Mouse (Mus musculus) midbrain, embryonic 16.5 days (tissue): ENCODE data around the gene Phka2. TPM values are rescaled to one million over a fixed set of nuclear protein-coding genes. Genes with fewer than 3 reads are reported as not detected.

Experiments
- ATAC-seq: fragments of 200-750 bp; cut with Nextera tagmentation; 2 replicates; pipeline ENCODE4 v1.8.0; 2017; ENCODE audit warnings: moderate TSS enrichment
- H3K27ac ChIP-seq: fragments of 300-500 bp; sonication (generic); 2 replicates; pipeline ENCODE4 v1.5.1; 2014; ENCODE audit warnings: mild to moderate bottlenecking, low read length, mixed read lengths
- H3K27me3 ChIP-seq: fragments of 300-500 bp; sonication (generic); 2 replicates; pipeline ENCODE4 v1.6.1; 2014; ENCODE audit warnings: low read depth, low read length, mixed read lengths; ENCODE audit not compliant: control insufficient read depth, insufficient read depth
- H3K36me3 ChIP-seq: fragments of 300-500 bp; sonication (generic); 2 replicates; pipeline ENCODE4 v1.6.1; 2014; ENCODE audit warnings: mild to moderate bottlenecking, low read length, moderate library complexity, mixed read lengths; ENCODE audit not compliant: control insufficient read depth, insufficient read depth
- H3K4me1 ChIP-seq: fragments of 300-500 bp; sonication (generic); 2 replicates; pipeline ENCODE4 v1.6.1; 2014; ENCODE audit warnings: mild to moderate bottlenecking, low read length, mixed read lengths; ENCODE audit not compliant: control insufficient read depth, insufficient read depth
- H3K4me2 ChIP-seq: fragments of 300-500 bp; sonication (generic); 2 replicates; pipeline ENCODE4 v1.6.1; 2014; ENCODE audit warnings: mild to moderate bottlenecking, low read length, mixed read lengths
- H3K4me3 ChIP-seq: fragments of 300-500 bp; sonication (generic); 2 replicates; pipeline ENCODE4 v1.5.1; 2014; ENCODE audit warnings: low read depth, mild to moderate bottlenecking, low read length, moderate library complexity, mixed read lengths
- H3K9ac ChIP-seq: fragments of 300-500 bp; sonication (generic); 2 replicates; pipeline ENCODE4 v1.6.1; 2014; ENCODE audit warnings: low read depth, low read length, mixed read lengths
- H3K9me3 ChIP-seq: fragments of 300-500 bp; sonication (generic); replicated peaks from 2 replicates; pipeline ENCODE4 v1.6.1; 2014; ENCODE audit warnings: mild to moderate bottlenecking, low read length, mixed read lengths; ENCODE audit not compliant: control insufficient read depth, poor library complexity, severe bottlenecking
- WGBS: fragments of 180-500 bp; shearing (Covaris S2); extraction: QIAGEN DNeasy Blood & Tissue Kit; methylation state at CpG from one replicate; pipeline ENCODE4 v1.1.7; 2014; 5-methylcytosine and 5-hydroxymethylcytosine counted together
- polyA plus RNA-seq: library from polyadenylated mRNA; unstranded; fragments of >200 nt; fragmentation: Nextera tagmentation; extraction: Ambion mirVana; gene quantifications from 2 replicates; pipeline ENCODE4 v1.2.1, GENCODE M21; 2015

Gene Phka2
- 9.1 and 10.1 TPM in 2 replicates for polyA plus RNA-seq

DNA sequence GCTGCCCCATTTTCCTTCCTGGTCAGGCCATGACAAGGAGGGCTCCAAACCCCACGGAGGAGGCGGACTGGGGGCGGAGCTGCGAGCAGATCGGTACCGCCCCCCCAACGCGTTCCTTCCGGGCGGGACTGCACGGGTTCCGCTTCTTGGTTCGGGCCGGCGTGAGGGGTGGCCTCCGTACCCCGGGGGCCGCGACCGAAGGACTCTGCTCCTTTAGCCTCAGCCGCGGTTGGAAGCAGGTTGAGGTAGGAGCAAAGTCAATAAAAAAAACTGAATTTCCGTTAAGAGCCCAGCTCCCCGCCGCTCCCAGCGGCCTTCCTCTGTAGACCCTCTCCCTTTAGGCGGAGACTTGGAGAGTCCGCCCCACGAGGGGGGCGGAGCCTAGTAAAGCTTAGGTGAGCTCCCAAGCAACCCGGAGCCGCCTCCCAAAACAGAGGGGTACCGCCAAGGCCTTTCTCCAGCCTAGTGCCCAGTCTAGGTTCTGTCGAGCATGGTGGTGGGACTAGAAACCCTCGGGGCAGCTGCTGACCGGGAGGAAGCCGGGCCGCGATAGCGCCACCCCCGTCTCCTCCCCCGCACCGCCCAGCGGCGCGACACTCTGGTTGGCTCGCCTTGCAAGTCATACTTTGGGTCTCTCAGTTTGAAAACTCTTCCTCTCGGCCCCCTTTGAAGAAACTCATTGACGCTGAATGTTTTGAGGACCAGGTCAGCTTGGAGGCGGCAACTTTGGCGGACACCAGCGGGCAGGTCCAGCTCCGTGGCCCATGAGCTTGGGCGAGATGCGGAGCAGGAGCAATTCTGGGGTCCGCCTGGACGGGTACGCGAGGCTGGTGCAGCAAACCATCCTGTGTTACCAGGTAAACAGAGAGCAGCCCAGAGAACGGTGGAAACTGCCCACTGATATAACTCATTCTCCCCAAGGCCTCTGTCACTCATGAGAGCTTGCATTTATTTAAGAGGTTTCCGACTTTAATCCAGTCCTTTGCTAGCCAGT, at the start of gene Phka2:
TSS of gene Phka2 (plus strand) at position 119 of the 994 bp plus-strand sequence.
- Histone ChIP-seq H3K9me3 (no peaks in the 10 kb centered on the region), H3K27ac (peak within 1 kb of the TSS; percentile 76), H3K27me3 (no peaks in the 10 kb centered on the region; the same call in 1 of the 2 replicates), H3K4me3 (peak within 1 kb of the TSS; percentile 60), H3K4me1 (peaks cover 8% of the 10 kb centered on the region), H3K36me3 (no peaks in the 10 kb centered on the region), H3K4me2 (peak within 1 kb of the TSS; percentile 58), H3K9ac (peak within 1 kb of the TSS; percentile 70)
- ATAC-seq = peak; percentile 99
- WGBS = 24% methylated on average over 60 of the region's 61 CpGs

DNA sequence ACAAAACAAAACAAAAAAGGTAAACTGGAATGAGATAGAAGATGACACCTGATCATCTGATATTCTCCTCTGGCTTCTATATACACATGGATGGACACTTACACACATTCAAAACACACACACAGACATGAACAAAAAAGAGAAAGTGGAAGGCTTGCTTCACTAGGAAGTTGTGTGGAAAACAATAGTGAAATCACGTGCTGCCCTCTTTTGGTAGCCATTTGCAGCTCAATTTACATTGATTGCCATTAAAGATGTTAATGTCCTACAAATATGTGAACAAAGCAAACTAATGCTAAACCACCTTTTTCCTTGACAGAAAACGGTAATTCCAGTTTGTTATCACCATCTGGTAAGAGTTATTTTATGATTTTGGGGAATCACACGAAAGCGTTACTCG, 46.3 kb upstream of the Phka2 start:
- no peak overlapping the region for H3K4me2 ChIP-seq
- H3K36me3 ChIP-seq = no peaks in the 10 kb centered on the region
- H3K27ac ChIP-seq = no peak overlapping the region
- no peaks in the 10 kb centered on the region for H3K4me1 ChIP-seq
- ATAC-seq = no peak
- no peak overlapping the region for H3K4me3 ChIP-seq
- H3K27me3 ChIP-seq = no peaks in the 10 kb centered on the region
- no peaks in the 10 kb centered on the region for H3K9me3 ChIP-seq
- WGBS = 72% methylated on average over 5 of the region's 5 CpGs
- H3K9ac ChIP-seq = no peak overlapping the region

DNA sequence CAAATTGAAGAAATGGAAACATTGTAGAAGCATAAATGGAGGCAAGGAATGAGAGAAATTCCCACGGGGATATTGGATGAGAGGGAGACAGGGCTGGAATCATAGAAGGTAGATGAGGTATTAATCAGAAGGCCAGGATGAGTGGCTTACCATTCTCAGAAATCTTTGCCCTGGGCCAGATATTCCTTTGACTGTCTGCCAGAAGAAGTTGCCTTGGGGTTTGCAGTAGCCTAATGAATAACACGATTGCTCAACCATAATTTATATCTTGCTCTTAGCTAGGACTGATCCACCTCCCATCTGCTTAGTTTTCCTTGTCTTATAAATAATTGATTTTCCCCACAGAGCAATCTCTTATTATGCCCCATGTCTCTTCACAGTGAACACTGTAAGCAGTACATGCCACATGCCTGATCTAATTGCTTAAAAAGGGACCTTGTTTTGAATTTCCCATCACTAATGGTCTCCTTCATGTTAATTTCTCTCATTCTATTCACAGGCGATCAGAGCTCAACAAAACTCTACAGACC, 30.6 kb upstream of the Phka2 start:
- H3K4me2 ChIP-seq = no peak overlapping the region
- no peaks in the 10 kb centered on the region for H3K36me3 ChIP-seq
- 78% methylated on average over 3 of the region's 3 CpGs for WGBS
- H3K9me3 ChIP-seq = no peaks in the 10 kb centered on the region
- no peaks in the 10 kb centered on the region; the same call in none of the 2 replicates for H3K27me3 ChIP-seq
- no peaks in the 10 kb centered on the region for H3K4me1 ChIP-seq
- peak; percentile 76 for ATAC-seq
- no peak overlapping the region for H3K9ac ChIP-seq
- H3K4me3 ChIP-seq = no peak overlapping the region
- no peak overlapping the region for H3K27ac ChIP-seq

DNA sequence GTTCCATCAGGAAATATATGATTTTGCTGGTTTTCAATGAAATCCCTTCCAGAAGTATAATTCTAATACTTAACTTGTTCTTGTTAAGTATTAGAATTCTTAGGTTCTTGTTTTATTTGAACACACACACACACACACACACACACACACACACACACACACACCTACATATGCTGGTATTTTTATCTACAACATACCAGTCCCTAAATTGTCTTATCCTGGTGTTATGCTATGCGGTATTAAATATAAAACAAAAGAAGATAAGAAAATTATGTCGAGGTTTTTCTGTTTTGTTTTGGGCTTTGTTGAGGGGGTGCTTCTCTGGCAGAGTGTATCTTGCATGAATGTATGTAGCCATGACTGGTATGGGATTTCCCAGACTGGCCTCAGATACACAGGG, 12.2 kb upstream of the Phka2 start:
- no peaks in the 10 kb centered on the region for H3K9me3 ChIP-seq
- no peak for ATAC-seq
- 0 out of 2 replicates have a peak, but pooled peaks cover 3% of the 10 kb centered on the region for H3K27me3 ChIP-seq
- no peak overlapping the region for H3K9ac ChIP-seq
- H3K36me3 ChIP-seq = no peaks in the 10 kb centered on the region
- H3K4me3 ChIP-seq = no peak overlapping the region
- no peaks in the 10 kb centered on the region for H3K4me1 ChIP-seq
- H3K4me2 ChIP-seq = no peak overlapping the region
- WGBS = 76% methylated on average over 2 of the region's 2 CpGs
- H3K27ac ChIP-seq = no peak overlapping the region

DNA sequence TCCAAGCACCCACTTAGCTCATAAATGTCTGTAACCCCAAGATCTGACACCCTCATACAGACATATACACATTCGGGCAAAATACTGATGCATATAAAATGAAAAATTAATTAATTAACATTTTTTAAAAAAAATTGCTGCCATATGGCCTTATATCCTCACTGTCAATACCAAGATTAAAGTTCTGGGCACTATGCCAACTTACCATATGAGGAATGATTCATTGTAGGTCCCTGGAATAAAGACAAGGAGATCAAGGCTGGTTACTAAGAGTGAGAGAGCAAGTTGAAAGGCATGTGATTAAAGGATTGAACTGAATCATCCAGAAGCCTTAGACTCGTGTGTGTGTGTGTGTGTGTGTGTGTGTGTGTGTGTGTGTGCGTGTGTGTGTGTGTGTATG, 7.6 kb upstream of the Phka2 start:
- H3K9me3 ChIP-seq = no peaks in the 10 kb centered on the region
- peaks cover 3% of the 10 kb centered on the region; the same call in 1 of the 2 replicates for H3K27me3 ChIP-seq
- H3K27ac ChIP-seq = no peak overlapping the region
- no peak for ATAC-seq
- H3K4me3 ChIP-seq = no peak overlapping the region
- no peak overlapping the region for H3K9ac ChIP-seq
- WGBS = 48% methylated on average over 2 of the region's 3 CpGs
- H3K4me2 ChIP-seq = no peak overlapping the region
- no peaks in the 10 kb centered on the region for H3K4me1 ChIP-seq
- H3K36me3 ChIP-seq = no peaks in the 10 kb centered on the region

DNA sequence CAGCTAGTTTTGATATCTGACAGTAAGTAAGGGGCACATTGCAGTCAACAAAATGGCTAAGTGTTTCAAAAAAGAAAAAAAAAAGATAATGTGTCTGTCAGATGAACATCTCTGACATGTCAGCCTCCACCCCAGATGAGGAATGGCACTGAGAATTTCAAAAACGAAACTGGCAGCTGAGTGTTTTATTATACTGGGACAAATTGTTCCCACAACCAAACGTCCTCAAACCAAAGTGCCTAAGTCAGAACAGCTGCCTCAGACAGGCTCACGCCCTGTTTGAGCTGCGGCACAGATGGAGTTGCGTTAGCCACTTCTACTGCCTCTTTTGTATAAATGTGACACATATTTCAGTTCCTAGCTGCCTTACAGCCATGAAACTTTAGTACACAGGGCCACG, 7.0 kb upstream of the Phka2 start:
- no peak for ATAC-seq
- H3K4me3 ChIP-seq = no peak overlapping the region
- H3K4me2 ChIP-seq = no peak overlapping the region
- peaks cover 3% of the 10 kb centered on the region; the same call in 1 of the 2 replicates for H3K27me3 ChIP-seq
- 61% methylated on average over 6 of the region's 6 CpGs for WGBS
- H3K27ac ChIP-seq = no peak overlapping the region
- H3K4me1 ChIP-seq = no peaks in the 10 kb centered on the region
- no peaks in the 10 kb centered on the region for H3K9me3 ChIP-seq
- no peak overlapping the region for H3K9ac ChIP-seq
- no peaks in the 10 kb centered on the region for H3K36me3 ChIP-seq

DNA sequence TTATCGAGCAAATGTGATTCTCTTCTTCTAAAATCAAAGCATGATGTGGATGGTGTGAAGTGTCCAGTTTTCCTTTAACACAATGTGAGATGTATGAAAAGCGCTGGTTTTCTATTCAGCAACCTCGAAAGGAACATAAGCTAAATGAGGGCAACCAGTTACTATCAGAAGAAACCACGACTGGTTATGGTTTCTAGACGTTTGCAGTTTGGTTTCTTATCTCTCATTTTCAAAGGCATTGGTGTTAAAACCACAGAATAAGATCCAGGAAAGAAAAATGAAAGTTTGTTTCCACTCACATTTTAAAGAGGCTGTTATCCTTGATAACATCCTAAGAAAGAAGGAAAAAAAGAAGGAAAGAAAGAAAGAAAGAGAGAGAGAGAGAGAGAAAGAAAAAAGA, 5.5 kb upstream of the Phka2 start:
- Histone ChIP-seq H3K4me2 (no peak overlapping the region), H3K36me3 (no peaks in the 10 kb centered on the region), H3K9me3 (no peaks in the 10 kb centered on the region), H3K4me3 (no peak overlapping the region), H3K4me1 (no peaks in the 10 kb centered on the region), H3K27ac (no peak overlapping the region), H3K9ac (no peak overlapping the region), H3K27me3 (peaks cover 3% of the 10 kb centered on the region; the same call in 1 of the 2 replicates)
- no peak for ATAC-seq
- 79% methylated on average over 5 of the region's 5 CpGs for WGBS

DNA sequence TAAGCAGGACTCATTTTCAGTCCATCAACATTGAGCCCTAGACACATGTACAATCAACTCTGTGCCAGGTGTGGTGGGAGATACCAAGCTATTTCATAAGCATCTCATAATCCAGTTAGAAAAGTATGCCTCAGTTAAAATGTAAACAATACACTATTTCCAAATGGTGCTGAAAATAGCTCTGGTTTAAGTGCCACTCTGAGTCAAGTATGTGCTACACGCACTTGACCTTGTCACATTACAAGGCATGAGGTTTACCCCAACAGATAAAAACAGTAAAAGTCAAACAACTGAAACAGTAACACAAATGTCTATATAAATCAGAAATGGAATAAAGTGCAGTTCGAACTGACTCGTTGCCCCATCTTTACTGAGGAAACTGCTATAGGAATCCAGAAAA, 871 bp upstream of the Phka2 start:
- Histone ChIP-seq H3K9ac (no peak overlapping the region), H3K4me1 (peaks cover 8% of the 10 kb centered on the region), H3K36me3 (no peaks in the 10 kb centered on the region), H3K4me3 (no peak overlapping the region), H3K4me2 (no peak overlapping the region), H3K27me3 (no peaks in the 10 kb centered on the region; the same call in 1 of the 2 replicates), H3K9me3 (no peaks in the 10 kb centered on the region), H3K27ac (no peak overlapping the region)
- ATAC-seq = no peak
- 88% methylated on average over 3 of the region's 3 CpGs for WGBS

DNA sequence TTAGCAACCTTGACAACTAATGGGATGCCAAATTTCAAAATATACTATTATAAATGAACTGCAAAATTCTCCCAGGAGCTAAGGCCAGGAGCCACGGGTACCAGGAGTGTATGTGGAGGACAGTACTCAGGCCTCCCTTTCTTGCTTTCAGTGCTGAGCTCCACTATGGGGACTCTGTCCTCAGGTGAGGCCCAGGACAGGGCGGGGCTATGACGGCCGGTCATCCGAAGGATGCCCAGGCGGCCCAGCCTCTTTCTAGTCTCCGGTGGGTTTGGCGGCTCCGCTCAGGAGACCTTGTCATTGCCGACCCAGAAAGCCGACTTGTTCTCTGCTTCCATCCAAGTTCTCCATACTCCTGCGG, 299 bp upstream of the Phka2 start:
- Histone ChIP-seq H3K27ac (peak overlapping the region; percentile 76), H3K4me2 (peak overlapping the region; percentile 55), H3K4me1 (peaks cover 8% of the 10 kb centered on the region), H3K36me3 (no peaks in the 10 kb centered on the region), H3K9me3 (no peaks in the 10 kb centered on the region), H3K4me3 (peak overlapping the region; percentile 60), H3K27me3 (no peaks in the 10 kb centered on the region; the same call in 1 of the 2 replicates), H3K9ac (peak overlapping the region; percentile 70)
- 32% methylated on average over 12 of the region's 12 CpGs for WGBS
- peak; percentile 84 for ATAC-seq
